Mouse (Mus musculus) cortical plate, adult 2 months (tissue): Measurements from ENCODE around the gene Hectd3.

ENCODE experiments used
- CTCF ChIP-seq: fragments of 200-500 bp; IDR thresholded peaks from 2 replicates; pipeline ENCODE4 v1.5.1; 2011; ENCODE audit warnings: mild to moderate bottlenecking, control low read depth, low read length; ENCODE audit not compliant: insufficient read depth; ENCODE audit errors: extremely low read depth
- POLR2A ChIP-seq: fragments of 200-500 bp; IDR thresholded peaks from 2 replicates; pipeline ENCODE4 v1.6.1; 2011; ENCODE audit warnings: mild to moderate bottlenecking, low read length, control low read depth; ENCODE audit not compliant: insufficient read depth; ENCODE audit errors: extremely low read depth

DNA sequence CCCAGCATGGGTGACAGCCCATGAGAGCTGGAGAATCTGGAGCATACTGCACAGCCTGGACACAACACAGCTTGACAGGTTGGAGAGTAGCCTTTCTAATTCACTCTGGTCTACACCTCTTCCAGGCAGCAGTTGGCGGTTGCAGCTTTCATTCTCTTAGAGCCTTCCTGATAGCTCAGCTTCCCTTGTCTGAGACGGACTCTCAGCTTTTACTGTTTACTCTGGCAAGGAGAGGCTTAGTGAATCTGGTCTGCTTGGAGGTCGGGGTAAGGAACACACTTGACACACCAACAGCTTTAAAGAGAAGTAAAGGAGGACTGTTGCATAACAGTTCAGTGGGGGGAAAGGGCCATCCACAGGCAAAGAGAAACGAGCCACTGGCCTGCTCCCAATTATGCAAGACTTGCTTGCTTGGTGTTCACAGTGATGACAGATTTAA is 46.2 kb downstream of the Hectd3 start:
- TF ChIP-seq POLR2A, result no peak
- TF ChIP-seq CTCF, result no peak
